19 mouse cellular contexts compared by ENCODE assay signal in genomic region chr14:123096086-123096485, GRCm38 (mm10).
DNase-seq lines count a peak whose midpoint lies in the region; ATAC-seq lines count a peak whose summit lies in the region.
"Had no signal": no experiment of that assay in that cellular context is flagged by ENCODE, and none has a peak within 500 bp of the region (broad histone marks: within the 10 kb centered on the region; RNA-seq: fewer than 3 reads in every experiment).

No protein-coding gene starts in this region.

- no peak overlapping the region for H3K4me3 ChIP-seq in embryonic facial prominence, embryonic 14.5 days (ENCODE audit: low read depth, low read length)
- H3K4me3 ChIP-seq in embryonic facial prominence, embryonic 10.5 days = no peak overlapping the region
- H3K4me3 ChIP-seq in intestine, embryonic 16.5 days (ENCODE audit: low read length) = no peak overlapping the region
- H3K4me3 ChIP-seq: embryonic facial prominence, embryonic 13.5 days; forebrain, embryonic 10.5 days; forebrain, embryonic 12.5 days had no signal

- no peaks in the 10 kb centered on the region for H3K36me3 ChIP-seq in embryonic facial prominence, embryonic 14.5 days (ENCODE audit: control insufficient read depth, insufficient read depth, low read length)
- H3K36me3 ChIP-seq in embryonic facial prominence, embryonic 10.5 days (replicated peaks) = no peaks in the 10 kb centered on the region
- no peaks in the 10 kb centered on the region for H3K36me3 ChIP-seq in intestine, embryonic 16.5 days (ENCODE audit: control insufficient read depth, insufficient read depth, low read length)
- H3K36me3 ChIP-seq: embryonic facial prominence, embryonic 13.5 days; forebrain, embryonic 10.5 days; forebrain, embryonic 12.5 days had no signal

- no peaks in the 10 kb centered on the region for H3K9me3 ChIP-seq in embryonic facial prominence, embryonic 14.5 days (ENCODE audit: control insufficient read depth, low read length)
- no peaks in the 10 kb centered on the region for H3K9me3 ChIP-seq in embryonic facial prominence, embryonic 10.5 days
- no peaks in the 10 kb centered on the region for H3K9me3 ChIP-seq in intestine, embryonic 16.5 days (ENCODE audit: control insufficient read depth, low read length)
- H3K9me3 ChIP-seq: embryonic facial prominence, embryonic 13.5 days; forebrain, embryonic 10.5 days; forebrain, embryonic 12.5 days had no signal

- no peak for ATAC-seq in embryonic facial prominence, embryonic 14.5 days (ENCODE audit: low read depth)
- no peak for ATAC-seq in intestine, embryonic 16.5 days
- ATAC-seq: forebrain, embryonic 14.5 days; forebrain, embryonic 16.5 days had no signal

- no peak overlapping the region for H3K9ac ChIP-seq in embryonic facial prominence, embryonic 14.5 days (ENCODE audit: low read depth, low read length)
- no peak overlapping the region for H3K9ac ChIP-seq in intestine, embryonic 16.5 days (ENCODE audit: low read depth, low read length)
- H3K9ac ChIP-seq: embryonic facial prominence, embryonic 13.5 days; forebrain, embryonic 12.5 days had no signal

- WGBS in embryonic facial prominence, embryonic 14.5 days = 63% methylated on average over 2 of the region's 2 CpGs
- WGBS in embryonic facial prominence, embryonic 10.5 days = 89% methylated on average over 2 of the region's 2 CpGs
- 87% methylated on average over 2 of the region's 2 CpGs for WGBS in intestine, embryonic 16.5 days

- H3K4me2 ChIP-seq in embryonic facial prominence, embryonic 14.5 days (ENCODE audit: low read depth, low read length) = no peak overlapping the region
- no peak overlapping the region for H3K4me2 ChIP-seq in intestine, embryonic 16.5 days (ENCODE audit: low read depth, low read length)
- H3K4me2 ChIP-seq: embryonic facial prominence, embryonic 13.5 days; forebrain, embryonic 12.5 days had no signal

- H3K27me3 ChIP-seq in embryonic facial prominence, embryonic 14.5 days (replicated peaks; ENCODE audit: control insufficient read depth, insufficient read depth, low read length) = no peaks in the 10 kb centered on the region
- no peaks in the 10 kb centered on the region for H3K27me3 ChIP-seq in embryonic facial prominence, embryonic 10.5 days (replicated peaks; ENCODE audit: low read depth, poor library complexity, severe bottlenecking)
- no peaks in the 10 kb centered on the region for H3K27me3 ChIP-seq in intestine, embryonic 16.5 days (replicated peaks; ENCODE audit: control insufficient read depth, insufficient read depth, low read length)
- H3K27me3 ChIP-seq: embryonic facial prominence, embryonic 13.5 days; forebrain, embryonic 12.5 days had no signal

- DNase-seq in embryonic facial prominence, embryonic 14.5 days (ENCODE audit: low spot score) = peak; percentile 17
- DNase-seq in embryonic facial prominence, embryonic 10.5 days (ENCODE audit: low spot score) = no peak
- peak; percentile 2 for DNase-seq in NIH3T3 (ENCODE audit: low read depth)
- peak; percentile 45 for DNase-seq in fat pad, adult 2 months (ENCODE audit: extremely low read depth, low read depth, low spot score)
- DNase-seq in ovary, postnatal 36 days (ENCODE audit: low spot score) = no peak
- DNase-seq: adrenal gland, adult 8-10 months; adrenal gland, postnatal 14 days; adrenal gland, postnatal 36 days; cerebellum, adult 11-12 months; cerebellum, adult 2 months; cerebellum, adult 9-10 months; cerebellum, postnatal 10 days; cerebellum, postnatal 25 days had no signal

- H3K27ac ChIP-seq in embryonic facial prominence, embryonic 14.5 days (replicated peaks; ENCODE audit: low read depth, low read length) = no peak overlapping the region
- no peak overlapping the region for H3K27ac ChIP-seq in embryonic facial prominence, embryonic 10.5 days (replicated peaks)
- no peak overlapping the region for H3K27ac ChIP-seq in intestine, embryonic 16.5 days (ENCODE audit: low read length)
- H3K27ac ChIP-seq: embryonic facial prominence, embryonic 13.5 days; forebrain, embryonic 10.5 days; forebrain, embryonic 12.5 days had no signal

- H3K4me1 ChIP-seq in embryonic facial prominence, embryonic 14.5 days (ENCODE audit: control insufficient read depth, insufficient read depth, low read length) = no peaks in the 10 kb centered on the region
- H3K4me1 ChIP-seq in embryonic facial prominence, embryonic 10.5 days = no peaks in the 10 kb centered on the region
- no peaks in the 10 kb centered on the region for H3K4me1 ChIP-seq in intestine, embryonic 16.5 days (ENCODE audit: control insufficient read depth, insufficient read depth, low read length)
- H3K4me1 ChIP-seq: embryonic facial prominence, embryonic 13.5 days; forebrain, embryonic 10.5 days; forebrain, embryonic 12.5 days had no signal

Comparison
In these comparisons a context has a peak if more than half of its experiments do, and no peak if none do; other contexts are left out.
1. DNase-seq: peak in embryonic facial prominence, embryonic 14.5 days (single experiment), NIH3T3 (single experiment) and fat pad, adult 2 months (single experiment); none in embryonic facial prominence, embryonic 10.5 days (single experiment) and ovary, postnatal 36 days (single experiment).